Mouse (Mus musculus) neural tube, embryonic 11.5 days (tissue): ENCODE results near the gene Ppil4. TPM values are rescaled to one million over a fixed set of nuclear protein-coding genes. Genes with fewer than 3 reads are reported as not detected.

Experiments used
- ATAC-seq: fragments of 200-750 bp; cut with Nextera tagmentation; 2 replicates; pipeline ENCODE4 v1.8.0; 2017; ENCODE audit warnings: moderate number of reproducible peaks, mild to moderate bottlenecking, moderate TSS enrichment, moderate library complexity; ENCODE audit not compliant: insufficient read depth, low FRiP score, low TSS enrichment
- DNase-seq: peaks from one replicate; pipeline ENCODE4 v3.0.0-alpha.2; 2015; ENCODE audit warnings: low spot score
- H3K27ac ChIP-seq: fragments of 300-500 bp; sonication (generic); 2 replicates; pipeline ENCODE4 v1.5.1; 2014; ENCODE audit warnings: low read depth, mild to moderate bottlenecking, low read length
- H3K27me3 ChIP-seq: fragments of 300-500 bp; sonication (generic); 2 replicates; pipeline ENCODE4 v1.6.1; 2014; ENCODE audit warnings: mild to moderate bottlenecking, low read length, mixed read lengths; ENCODE audit not compliant: control insufficient read depth, insufficient read depth
- H3K36me3 ChIP-seq: fragments of 300-500 bp; sonication (generic); 2 replicates; pipeline ENCODE4 v1.6.1; 2014; ENCODE audit warnings: mild to moderate bottlenecking, low read length, moderate library complexity, mixed read lengths; ENCODE audit not compliant: control insufficient read depth, insufficient read depth
- H3K4me1 ChIP-seq: fragments of 300-500 bp; sonication (generic); 2 replicates; pipeline ENCODE4 v1.6.1; 2014; ENCODE audit warnings: low read length, mixed read lengths; ENCODE audit not compliant: control insufficient read depth, insufficient read depth
- H3K4me2 ChIP-seq: fragments of 300-500 bp; sonication (generic); 2 replicates; pipeline ENCODE4 v1.6.1; 2014; ENCODE audit warnings: low read depth, mild to moderate bottlenecking, moderate library complexity
- H3K4me3 ChIP-seq: fragments of 300-500 bp; sonication (generic); 2 replicates; pipeline ENCODE4 v1.5.1; 2014; ENCODE audit warnings: low read depth, low read length
- H3K9ac ChIP-seq: fragments of 300-500 bp; sonication (generic); 2 replicates; pipeline ENCODE4 v1.6.1; 2014; ENCODE audit warnings: mild to moderate bottlenecking, low read length
- H3K9me3 ChIP-seq: fragments of 300-500 bp; sonication (generic); 2 replicates; pipeline ENCODE4 v1.6.1; 2016; ENCODE audit warnings: low read length; ENCODE audit not compliant: control insufficient read depth
- WGBS: fragments of 180-500 bp; shearing (Covaris S2); extraction: QIAGEN DNeasy Blood & Tissue Kit; methylation state at CpG from one replicate; pipeline ENCODE4 v1.1.7; 2014; 5-methylcytosine and 5-hydroxymethylcytosine counted together
- microRNA-seq: library from miRNA; unstranded; fragments of <30 nt; microRNA quantifications from one replicate; pipeline ENCODE4, GENCODE M21; 2016
- polyA plus RNA-seq: library from polyadenylated mRNA; unstranded; fragments of >200 nt; fragmentation: Nextera tagmentation; extraction: Ambion mirVana; gene quantifications from 2 replicates; pipeline ENCODE4 v1.2.1, GENCODE M21; 2014

Ppil4 gene
- polyA plus RNA-seq, 1 experiment from 2014 or later: 51.6 TPM

- Histone ChIP-seq H3K4me3 (no peak overlapping the region), H3K4me2 (no peak overlapping the region), H3K27ac (no peak overlapping the region), H3K9ac (no peak overlapping the region), H3K4me1 (0 out of 2 replicates have a peak, but pooled peaks cover 5% of the 10 kb centered on the region), H3K9me3 (no peaks in the 10 kb centered on the region), H3K27me3 (peaks cover 14% of the 10 kb centered on the region), H3K36me3 (no peaks in the 10 kb centered on the region)
- ATAC-seq: no peak
- DNase-seq: peak; percentile 65
- 72% methylated on average over 11 of the region's 11 CpGs for WGBS
These were observed 78.1 kb downstream of the Ppil4 start for GRCm38 (mm10) chr10:7870571-7871315.

- WGBS: 84% methylated on average over 5 of the region's 5 CpGs
- ATAC-seq (no peak), DNase-seq (no peak)
- H3K27me3 ChIP-seq: peaks cover 14% of the 10 kb centered on the region
- no peaks in the 10 kb centered on the region for H3K9me3 ChIP-seq
- 0 out of 2 replicates have a peak, but pooled peaks cover 5% of the 10 kb centered on the region for H3K4me1 ChIP-seq
- no peak overlapping the region for H3K27ac ChIP-seq
- H3K4me2 ChIP-seq: no peak overlapping the region
- H3K9ac ChIP-seq: no peak overlapping the region
- H3K36me3 ChIP-seq: no peaks in the 10 kb centered on the region
- no peak overlapping the region for H3K4me3 ChIP-seq
These were observed 78.8 kb downstream of the Ppil4 start for GRCm38 (mm10) chr10:7871381-7872020.

Small RNA genes lying within 50 kb of the gene (microRNA-seq; reads per million reads assigned to microRNA genes)
- gene Mir5104: 1.6 reads per million

Other genes starting within 250 kb of the Ppil4 start
- gene Lrp11, start 203.1 kb upstream of the Ppil4 start, polyA plus RNA-seq: 9.6 and 11.5 TPM in 2 replicates
- 57.3 and 66.2 TPM in 2 replicates for gene Nup43, start 125.4 kb upstream of the Ppil4 start, polyA plus RNA-seq
- 145 TPM in 2 replicates for gene Pcmt1, start 111.8 kb upstream of the Ppil4 start, polyA plus RNA-seq
- gene Lats1, start 111.7 kb upstream of the Ppil4 start, polyA plus RNA-seq: 14.2 and 16.8 TPM in 2 replicates
- gene Katna1, start 66.9 kb upstream of the Ppil4 start, polyA plus RNA-seq: 67.3 and 68.2 TPM in 2 replicates
- gene Ginm1, start 67 bp upstream of the Ppil4 start, polyA plus RNA-seq: 45.4 and 50.7 TPM in 2 replicates
- gene Zc3h12d, start 39.6 kb downstream of the Ppil4 start, polyA plus RNA-seq: 0.12 and 0.19 TPM in 2 replicates
- gene Tab2, start 163.3 kb downstream of the Ppil4 start, polyA plus RNA-seq: 23.9 and 25.6 TPM in 2 replicates